Mouse (Mus musculus) kidney, adult 2 months (tissue): Measurements from ENCODE around the gene Exoc6b. TPM values are rescaled to one million over a fixed set of nuclear protein-coding genes. Genes with fewer than 3 reads are reported as not detected.

Experiments
- DNase-seq: peaks from one replicate; pipeline ENCODE4 v3.0.0; 2021
- H3K27ac ChIP-seq: fragments of 200-500 bp; 2 replicates; pipeline ENCODE4 v1.5.1; 2012; ENCODE audit warnings: low read depth, low read length, control low read depth, inconsistent platforms; ENCODE audit not compliant: insufficient read depth
- H3K27me3 ChIP-seq: fragments of 200-500 bp; replicated peaks from 2 replicates; pipeline ENCODE4 v1.6.1; 2012; ENCODE audit warnings: mild to moderate bottlenecking, moderate library complexity, low read length, inconsistent platforms; ENCODE audit not compliant: control insufficient read depth, insufficient read depth
- H3K36me3 ChIP-seq: fragments of 200-500 bp; 2 replicates; pipeline ENCODE4 v1.6.1; 2012; ENCODE audit warnings: mild to moderate bottlenecking, moderate library complexity, low read length, inconsistent platforms; ENCODE audit not compliant: control insufficient read depth, insufficient read depth
- H3K4me1 ChIP-seq: fragments of 200-500 bp; 2 replicates; pipeline ENCODE4 v1.6.1; 2011; ENCODE audit warnings: low read length; ENCODE audit not compliant: control insufficient read depth, insufficient read depth
- H3K4me3 ChIP-seq: fragments of 200-500 bp; 2 replicates; pipeline ENCODE4 v1.5.1; 2011; ENCODE audit warnings: mild to moderate bottlenecking, low read depth, low read length, control low read depth; ENCODE audit not compliant: insufficient read depth
- CTCF ChIP-seq: fragments of 200-500 bp; conservative IDR thresholded peaks from 2 replicates; pipeline ENCODE4 v1.5.1; 2011; ENCODE audit warnings: low read depth, mild to moderate bottlenecking, control low read depth, low read length, moderate library complexity, mixed read lengths; ENCODE audit not compliant: insufficient read depth, insufficient read length
- POLR2A ChIP-seq: fragments of 200-500 bp; IDR thresholded peaks from one replicate; pipeline ENCODE4 v1.6.1; 2011; ENCODE audit warnings: low read depth, low read length, control low read depth
- WGBS: fragments of 180-500 bp; shearing (Covaris S2); methylation state at CpG from one replicate; pipeline ENCODE4 v1.1.7; 2018; 5-methylcytosine and 5-hydroxymethylcytosine counted together
- polyA plus RNA-seq: library from polyadenylated mRNA; depleted of rRNA; stranded (reverse); fragments of >200 nt; gene quantifications from 2 replicates; pipeline ENCODE4 v1.2.3, GENCODE M21; 2012

Exoc6b gene
- polyA plus RNA-seq, 1 experiment, result 8.4 TPM

DNA sequence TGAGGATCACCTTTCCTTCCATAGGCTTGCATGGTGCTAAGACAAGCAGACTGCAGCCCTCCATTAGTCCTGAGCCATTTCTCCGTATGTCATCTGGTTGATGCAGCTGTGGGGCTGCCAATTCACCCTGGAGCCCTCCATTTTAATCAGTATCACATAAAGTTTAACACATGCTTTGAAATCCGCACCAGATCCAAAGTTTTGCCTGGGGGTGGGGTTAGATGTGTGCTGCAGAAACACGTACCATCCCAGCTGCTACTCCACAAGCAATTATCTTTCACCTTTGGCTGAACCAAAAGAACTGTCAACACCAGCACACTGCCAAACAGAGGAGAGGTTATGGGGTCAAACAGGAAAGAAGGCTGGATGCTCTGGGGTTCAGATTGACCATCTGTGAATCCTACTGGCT is 92.7 kb downstream of the Exoc6b start:
- Histone ChIP-seq H3K36me3 (no peaks in the 10 kb centered on the region), H3K27ac (no peak overlapping the region), H3K4me1 (no peaks in the 10 kb centered on the region), H3K4me3 (no peak overlapping the region), H3K27me3 (no peaks in the 10 kb centered on the region)
- TF ChIP-seq CTCF, result no peak
- no peak for TF ChIP-seq POLR2A
- DNase-seq, result peak; percentile 4
- 58% methylated on average over 3 of the region's 3 CpGs for WGBS

DNA sequence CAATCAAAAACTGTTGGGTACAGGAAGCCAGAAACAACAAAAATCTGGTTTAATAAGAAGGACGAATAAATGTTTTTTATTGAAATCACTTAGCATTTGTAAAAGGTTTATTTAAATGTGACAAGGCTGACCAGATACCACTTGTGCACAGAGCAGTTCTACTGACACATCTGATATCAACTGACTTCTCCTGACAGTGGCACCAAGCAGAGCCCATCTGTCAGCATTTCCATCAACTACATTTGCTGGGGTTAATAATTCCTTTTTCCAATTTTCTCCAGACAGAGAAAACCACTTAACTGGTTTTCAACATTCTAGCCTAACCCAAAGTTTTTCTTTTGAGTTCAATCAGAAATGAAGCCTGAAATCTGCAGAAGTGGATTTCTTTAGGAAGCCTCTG is 100.8 kb downstream of the Exoc6b start:
- WGBS, result 84% methylated on average over 1 of the region's 1 CpGs
- H3K27ac ChIP-seq, result no peak overlapping the region
- no peak for TF ChIP-seq POLR2A
- TF ChIP-seq CTCF, result no peak

DNA sequence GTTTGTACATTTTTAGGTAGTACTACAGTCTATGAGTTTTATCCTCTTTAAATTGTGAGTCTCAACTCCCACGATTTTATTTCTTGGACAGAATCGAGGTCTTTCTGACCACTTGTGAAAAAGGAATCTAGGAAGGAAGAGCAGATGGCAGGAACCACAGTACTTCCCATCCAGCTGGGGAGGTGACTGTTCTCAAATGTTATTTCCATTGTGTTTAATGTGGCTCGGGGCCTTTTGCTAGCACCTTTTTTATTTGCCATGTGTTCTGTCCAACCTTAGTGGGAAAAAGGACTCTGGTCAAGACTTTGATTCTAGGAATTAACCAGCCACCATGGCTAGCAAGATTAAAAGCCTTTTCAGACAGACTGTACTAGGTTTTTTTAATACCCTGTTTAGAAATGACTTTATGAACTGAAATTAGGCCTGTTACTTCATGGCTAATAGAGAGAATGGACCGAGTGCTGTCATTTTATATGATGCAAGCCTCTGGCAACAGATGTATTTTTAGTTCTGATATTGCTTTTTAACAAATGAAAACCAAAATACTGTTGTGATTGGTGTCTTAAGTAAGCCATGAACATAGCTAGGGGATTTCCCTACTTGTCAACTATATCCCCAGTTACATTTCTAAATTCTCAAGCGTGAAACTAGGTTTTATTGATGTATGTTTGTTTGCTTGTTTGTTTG is 104.4 kb downstream of the Exoc6b start:
- Histone ChIP-seq H3K4me1 (no peaks in the 10 kb centered on the region), H3K36me3 (no peaks in the 10 kb centered on the region), H3K4me3 (no peak overlapping the region), H3K27me3 (no peaks in the 10 kb centered on the region), H3K27ac (no peak overlapping the region)
- no peak for DNase-seq
- 75% methylated on average over 5 of the region's 5 CpGs for WGBS
- no peak for TF ChIP-seq CTCF

More for the DNA sequence above, 100.8 kb downstream of the Exoc6b start:
- DNase-seq, result no peak
- Histone ChIP-seq H3K4me1 (no peaks in the 10 kb centered on the region), H3K4me3 (no peak overlapping the region), H3K36me3 (no peaks in the 10 kb centered on the region), H3K27me3 (no peaks in the 10 kb centered on the region)

DNA sequence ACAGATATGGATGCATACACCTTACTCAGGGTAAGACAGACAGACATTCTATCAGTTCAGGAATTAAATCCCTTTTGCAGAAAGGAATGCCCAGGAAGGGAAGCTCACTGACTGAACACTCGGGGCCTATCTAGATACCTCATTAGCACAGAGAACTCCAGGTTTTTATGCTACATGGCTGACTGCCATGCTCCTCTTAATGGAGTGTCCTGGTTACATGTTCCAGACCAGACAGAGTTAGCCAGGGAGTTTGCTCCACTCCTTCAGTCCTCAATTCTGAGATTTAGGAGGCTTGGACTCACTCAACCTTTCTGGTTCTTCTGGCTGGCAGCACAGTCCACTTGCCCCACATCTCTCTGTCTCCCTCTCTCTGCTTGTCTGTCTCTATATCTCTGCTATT is 106.3 kb downstream of the Exoc6b start:
- Histone ChIP-seq H3K27me3 (no peaks in the 10 kb centered on the region), H3K4me1 (no peaks in the 10 kb centered on the region), H3K4me3 (no peak overlapping the region), H3K27ac (no peak overlapping the region), H3K36me3 (no peaks in the 10 kb centered on the region)
- no peak for DNase-seq
- WGBS, result 84% methylated on average over 1 of the region's 1 CpGs
- TF ChIP-seq CTCF, result no peak
- TF ChIP-seq POLR2A, result no peak

DNA sequence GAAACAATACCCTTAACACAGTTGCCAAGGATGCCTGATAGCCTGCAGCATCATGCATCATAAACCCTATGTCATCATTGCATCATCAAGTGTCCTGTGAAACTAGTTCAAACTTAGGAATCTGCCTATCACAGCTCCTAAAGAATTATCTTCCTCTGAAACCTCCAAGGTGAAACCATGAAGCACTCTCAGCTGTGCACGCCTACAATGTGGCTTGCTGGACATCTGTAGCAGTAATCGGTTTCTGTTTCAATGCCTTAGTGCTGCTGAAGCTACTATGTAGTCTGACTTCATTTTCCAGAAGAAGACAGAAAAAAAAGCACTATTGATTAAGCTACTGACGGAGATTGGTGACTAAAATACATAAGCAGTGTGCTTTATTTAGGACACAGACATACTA is 107.5 kb downstream of the Exoc6b start:
- Histone ChIP-seq H3K4me3 (no peak overlapping the region), H3K36me3 (no peaks in the 10 kb centered on the region), H3K27me3 (no peaks in the 10 kb centered on the region), H3K27ac (no peak overlapping the region), H3K4me1 (no peaks in the 10 kb centered on the region)
- TF ChIP-seq CTCF (no peak), POLR2A (no peak)
- DNase-seq, result no peak
- 95% methylated on average over 3 of the region's 3 CpGs for WGBS

DNA sequence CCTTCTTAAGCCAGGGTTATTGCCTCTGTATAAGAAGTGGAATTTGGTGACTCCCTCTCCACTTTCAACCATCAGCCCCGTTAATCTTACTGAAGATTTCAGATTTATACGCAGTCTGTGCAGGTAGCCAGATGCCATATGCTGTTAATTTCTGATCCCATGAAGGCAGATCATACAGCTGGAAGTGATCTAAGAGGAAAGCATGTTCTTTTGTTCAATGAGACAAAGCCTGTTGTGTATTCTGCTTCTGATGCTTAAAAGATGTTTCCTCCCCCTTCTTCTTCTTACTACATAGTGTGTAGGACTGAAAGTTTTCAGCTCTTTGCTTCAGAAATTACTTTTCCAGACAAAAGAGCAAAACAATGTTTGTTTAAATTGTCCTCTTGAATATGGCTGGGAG is 109.8 kb downstream of the Exoc6b start:
- 79% methylated on average over 2 of the region's 2 CpGs for WGBS
- Histone ChIP-seq H3K36me3 (no peaks in the 10 kb centered on the region), H3K4me1 (no peaks in the 10 kb centered on the region), H3K27me3 (no peaks in the 10 kb centered on the region), H3K4me3 (no peak overlapping the region), H3K27ac (no peak overlapping the region)
- no peak for DNase-seq
- TF ChIP-seq POLR2A (no peak), CTCF (no peak)

DNA sequence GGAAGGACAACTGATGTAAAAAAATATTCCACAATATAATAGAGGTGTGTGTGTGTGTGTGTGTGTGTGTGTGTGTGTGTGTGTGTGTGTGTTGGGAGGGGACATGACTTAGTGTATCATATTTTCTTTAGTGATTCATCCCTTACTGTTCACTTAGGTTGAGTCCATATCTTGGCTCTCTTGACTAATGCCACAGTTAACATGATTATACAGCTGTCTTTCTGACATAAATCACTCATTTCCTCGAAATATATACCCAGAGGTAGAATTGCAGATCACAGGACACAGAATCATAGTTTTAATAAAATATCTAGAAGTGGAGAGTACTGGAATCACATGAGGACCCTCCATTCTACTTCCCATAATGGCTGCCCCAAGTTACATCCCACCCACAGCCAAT is 117.7 kb downstream of the Exoc6b start:
- Histone ChIP-seq H3K4me3 (no peak overlapping the region), H3K36me3 (no peaks in the 10 kb centered on the region), H3K27ac (no peak overlapping the region), H3K27me3 (no peaks in the 10 kb centered on the region), H3K4me1 (no peaks in the 10 kb centered on the region)
- 84% methylated on average over 1 of the region's 1 CpGs for WGBS
- no peak for DNase-seq
- no peak for TF ChIP-seq CTCF
- no peak for TF ChIP-seq POLR2A
